Mouse (Mus musculus) CD4-positive, CD25-positive, alpha-beta regulatory T cell, adult 4 months (primary cell): ENCODE measurements around the gene B3galt5. TPM values are rescaled to one million over a fixed set of nuclear protein-coding genes. Genes with fewer than 3 reads are reported as not detected.
"Not testable (repeated sequence)": the region's sequence is repeated elsewhere in the genome, so short reads cannot be mapped to it uniquely, and the experiment has no call there.

Experiments used
- ATAC-seq: one replicate; pipeline ENCODE4 v1.8.0; 2017
- polyA plus RNA-seq, 2 experiments: library from polyadenylated mRNA; unstranded; fragments of 100-300 nt; shearing (Covaris generic); gene quantifications; one replicate each; pipeline ENCODE4 v1.2.1; 2017

The B3galt5 gene
- polyA plus RNA-seq, 2 experiments from 2014 or later, result 2.1 to 2.7 TPM

DNA sequence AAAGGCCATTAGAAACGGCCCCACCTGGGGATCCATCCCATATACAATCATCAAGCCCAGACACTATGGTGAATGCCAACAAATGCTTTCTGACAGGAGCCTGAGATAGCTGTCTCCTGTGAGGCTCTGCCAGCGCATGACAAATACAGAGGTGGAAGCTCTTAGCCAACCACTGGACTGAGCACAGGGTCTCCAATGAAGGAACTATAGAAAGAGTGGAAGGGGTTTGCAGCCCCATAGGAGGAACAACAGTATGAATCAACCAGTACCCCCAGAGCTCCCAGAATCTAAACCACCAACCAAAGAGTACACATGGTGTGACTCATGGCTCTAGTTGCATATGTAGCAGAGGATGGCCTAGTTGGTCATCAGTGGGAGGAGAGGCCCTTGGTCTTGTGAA, 36.1 kb downstream of the B3galt5 start:
- no peak for ATAC-seq

DNA sequence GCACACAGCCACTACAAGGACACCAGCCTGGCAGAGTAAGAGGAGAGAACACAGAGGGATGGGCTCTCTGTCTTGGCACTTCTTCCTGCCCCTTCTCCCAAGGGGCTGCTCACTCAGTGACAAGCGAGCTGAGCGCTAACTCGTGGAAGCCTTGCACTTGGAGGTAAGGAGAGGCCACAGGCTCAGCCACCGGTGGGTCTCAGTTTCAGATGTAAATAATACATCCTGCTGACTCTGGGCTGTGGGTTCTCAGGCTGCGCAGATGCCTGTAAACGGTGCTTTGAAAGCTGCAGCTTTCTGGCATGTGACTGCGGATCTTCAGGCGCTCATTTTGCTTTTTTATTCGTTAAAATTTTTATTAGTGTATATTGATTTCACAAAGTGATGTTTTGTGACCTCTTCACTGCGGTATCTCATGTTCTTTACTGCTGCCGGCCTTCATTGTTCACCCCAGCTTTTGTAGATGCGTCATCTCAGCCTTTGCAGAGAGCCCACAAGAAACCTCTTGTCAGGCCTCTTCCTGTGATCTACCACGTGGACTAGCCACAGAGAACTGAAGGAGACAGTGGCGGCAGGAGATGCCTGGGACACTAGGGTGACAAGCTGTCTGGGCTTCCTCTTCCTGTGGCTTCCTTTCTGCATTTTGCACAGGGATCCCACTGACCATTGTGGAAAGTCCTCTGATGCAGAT, 37.5 kb downstream of the B3galt5 start:
- ATAC-seq, result peak; percentile 93

DNA sequence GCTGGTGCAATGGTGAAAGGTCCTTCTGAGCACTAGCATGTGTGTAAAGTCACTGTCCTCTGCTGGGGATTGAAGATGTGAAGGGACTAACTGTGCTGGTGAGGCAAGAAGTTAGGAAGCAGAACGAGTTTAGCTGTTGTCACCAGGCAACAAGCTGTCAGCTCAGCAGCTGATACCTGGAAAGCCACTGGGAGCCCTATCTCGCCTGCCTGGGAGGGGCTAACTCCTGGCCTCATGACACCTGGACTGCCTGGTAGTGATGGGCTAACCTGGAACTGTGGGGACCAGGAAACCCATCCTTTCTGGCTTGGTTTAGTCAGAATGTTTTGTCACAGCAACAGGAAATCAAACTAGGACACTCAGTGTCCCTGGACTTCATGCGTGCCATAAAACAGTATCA, 41.0 kb downstream of the B3galt5 start:
- no peak for ATAC-seq

DNA sequence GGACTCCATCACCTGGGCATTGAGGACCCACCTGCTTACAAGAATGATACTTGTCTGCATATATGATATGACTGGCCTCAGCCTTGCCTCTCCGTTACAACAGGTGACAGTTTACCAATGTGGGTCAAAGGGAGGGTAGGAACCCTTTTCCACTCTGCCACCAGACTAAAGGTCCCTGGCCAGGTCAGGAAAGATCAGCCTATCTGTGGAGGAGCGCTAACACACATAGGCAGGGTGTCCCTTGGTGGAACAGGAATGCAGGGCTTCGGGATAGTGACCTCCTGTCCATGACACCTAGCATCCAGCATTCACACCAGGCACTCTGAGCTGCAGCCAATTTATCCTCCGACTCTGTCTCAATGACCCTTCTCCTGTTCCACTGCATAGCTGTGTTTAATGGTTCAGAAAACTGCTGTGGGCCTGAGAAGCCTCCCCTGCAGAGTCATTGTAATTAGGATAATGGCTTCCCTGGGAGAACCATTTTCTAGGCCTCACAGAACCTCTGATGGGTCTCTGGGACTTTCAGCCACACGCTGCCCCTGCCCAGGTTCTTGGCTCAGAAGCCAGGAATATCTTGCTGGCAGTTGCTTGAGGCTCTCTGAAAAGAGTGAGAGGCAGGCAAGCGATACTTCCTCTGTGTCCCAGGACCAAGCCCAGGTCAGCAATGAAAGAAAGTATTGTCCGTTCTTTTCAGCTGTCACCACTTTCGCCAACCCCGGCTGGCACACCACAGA, 43.1 kb downstream of the B3galt5 start:
- ATAC-seq, result no peak

DNA sequence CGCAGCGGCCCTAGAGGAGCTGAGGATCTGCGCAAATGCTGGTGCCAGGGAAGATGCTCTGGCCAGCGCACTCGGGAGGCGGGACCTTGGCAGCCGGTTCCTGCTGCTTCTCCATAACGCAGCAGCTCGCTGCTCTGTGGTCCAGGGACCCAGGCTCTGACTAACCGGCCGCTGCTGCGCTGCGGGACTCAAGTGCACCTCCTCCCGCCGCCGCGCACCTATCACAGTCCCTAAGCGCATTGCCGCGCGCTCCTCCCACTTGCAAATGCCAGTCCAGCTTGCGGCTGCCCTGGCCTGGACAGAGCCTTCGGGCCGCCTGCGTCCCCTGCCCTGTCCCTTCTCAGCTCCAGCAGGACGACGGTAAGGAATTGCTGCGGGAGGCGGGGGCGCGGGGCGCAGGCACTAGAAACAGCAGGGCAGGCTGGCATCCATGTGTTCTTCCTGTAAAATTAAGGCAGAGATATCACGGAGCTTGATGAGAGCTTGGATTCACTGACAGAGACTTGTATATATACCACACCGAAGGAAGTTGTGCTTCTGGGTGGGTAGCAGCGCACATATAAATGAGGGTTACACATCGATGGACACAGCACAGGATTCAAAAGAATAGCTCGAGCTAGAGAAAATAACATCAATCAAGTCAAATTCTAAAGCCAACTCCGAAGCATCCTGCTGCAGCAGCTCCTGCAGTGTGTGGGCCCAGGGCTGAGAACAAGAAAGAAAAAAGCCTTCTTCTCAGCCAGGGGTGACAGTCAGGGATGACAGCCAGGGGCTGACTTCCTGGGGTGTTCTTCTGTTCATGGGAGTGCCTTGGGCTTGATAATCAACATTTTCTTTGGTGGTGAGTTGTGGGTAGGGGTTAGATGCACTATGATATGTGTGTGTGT, 45.4 kb downstream of the B3galt5 start:
- no peak for ATAC-seq

DNA sequence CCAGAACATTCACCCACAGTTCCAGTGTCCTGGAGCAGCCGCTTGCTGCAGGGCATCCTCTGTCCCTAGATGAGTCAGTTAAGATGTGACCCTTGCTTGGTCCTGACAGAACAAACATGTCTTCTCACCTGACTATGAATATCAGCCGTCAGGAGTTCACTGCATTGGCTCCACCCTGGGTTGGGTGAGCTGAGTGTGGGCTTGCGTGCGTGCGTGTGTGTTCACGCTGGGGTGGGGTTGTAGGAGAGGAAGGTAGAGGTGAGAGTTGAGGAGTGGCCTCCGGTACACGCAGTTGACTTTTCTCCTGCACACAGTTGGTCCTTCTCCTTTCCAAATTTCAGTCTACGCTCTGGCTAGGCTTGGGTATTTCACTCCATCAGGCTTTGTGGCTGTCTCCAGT, 47.0 kb downstream of the B3galt5 start:
- ATAC-seq, result no peak

DNA sequence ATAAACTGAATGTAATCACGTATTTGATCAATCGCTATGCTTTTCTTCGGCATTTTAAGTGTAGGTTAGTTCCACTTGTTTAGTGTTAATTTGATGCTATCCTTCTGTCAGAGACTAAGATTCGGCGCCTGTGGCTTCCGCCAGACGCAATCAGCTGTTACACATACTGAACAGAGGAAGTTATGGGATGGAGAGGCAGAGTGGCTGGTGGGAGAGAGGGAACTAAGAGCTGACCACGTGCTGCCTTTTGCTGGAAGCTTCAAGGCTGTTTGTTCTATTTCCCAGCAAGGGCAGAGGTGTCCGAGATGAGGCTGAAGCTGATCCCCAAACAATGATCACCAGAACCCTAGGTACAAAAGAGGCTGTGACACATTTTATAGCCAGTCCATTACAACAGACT, 56.3 kb downstream of the B3galt5 start:
- no peak for ATAC-seq

DNA sequence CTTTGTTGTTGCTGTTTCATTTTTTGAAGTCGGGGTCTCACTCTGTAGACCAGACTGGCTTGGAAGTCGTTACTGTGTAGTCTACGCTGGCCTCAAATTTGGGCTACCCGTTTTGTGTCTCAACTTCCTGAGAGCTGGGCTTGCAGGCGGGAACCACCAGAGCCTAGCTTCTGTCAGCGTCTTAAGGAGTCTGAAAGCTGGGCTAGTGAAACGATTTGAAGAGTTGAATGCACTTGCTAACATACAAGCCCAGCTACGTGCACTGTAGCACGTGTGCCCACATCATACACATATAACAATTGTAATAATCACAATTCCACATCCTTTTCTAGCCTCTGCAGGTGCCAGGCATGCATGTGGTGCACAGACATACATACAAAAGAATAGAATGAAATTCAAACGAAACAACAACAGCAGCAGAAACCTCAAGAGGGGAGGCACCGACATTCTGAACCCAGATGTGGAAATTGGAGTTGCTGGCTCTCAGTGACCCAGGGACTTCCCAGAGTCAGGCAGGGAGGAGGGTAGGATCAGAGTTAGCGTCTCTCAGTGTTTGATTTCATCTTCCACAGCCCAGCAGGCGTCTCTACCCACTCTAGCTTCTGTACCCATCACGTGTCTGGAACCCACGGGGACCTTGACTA, 57.1 kb downstream of the B3galt5 start:
- peak; percentile 70 for ATAC-seq

DNA sequence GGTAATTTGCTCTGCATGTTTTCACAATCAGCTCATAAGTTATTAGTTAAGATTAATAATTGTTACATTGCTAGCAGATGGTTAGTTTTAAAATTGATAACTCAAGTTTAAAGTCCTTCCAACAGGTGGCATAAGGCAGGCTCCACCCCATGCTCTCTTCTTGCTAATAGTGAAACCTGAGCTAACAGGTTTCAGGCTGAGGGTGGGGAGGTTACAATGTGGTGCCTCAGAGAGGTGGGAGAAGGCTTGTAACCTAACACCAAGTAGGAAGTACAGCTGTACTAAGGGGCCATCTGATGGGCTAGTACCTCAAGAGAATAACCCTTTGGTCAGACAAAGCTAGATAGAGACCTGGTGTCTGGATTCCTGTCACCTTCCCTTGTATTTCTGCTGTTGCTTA, 62.5 kb downstream of the B3galt5 start:
- ATAC-seq, result no peak

DNA sequence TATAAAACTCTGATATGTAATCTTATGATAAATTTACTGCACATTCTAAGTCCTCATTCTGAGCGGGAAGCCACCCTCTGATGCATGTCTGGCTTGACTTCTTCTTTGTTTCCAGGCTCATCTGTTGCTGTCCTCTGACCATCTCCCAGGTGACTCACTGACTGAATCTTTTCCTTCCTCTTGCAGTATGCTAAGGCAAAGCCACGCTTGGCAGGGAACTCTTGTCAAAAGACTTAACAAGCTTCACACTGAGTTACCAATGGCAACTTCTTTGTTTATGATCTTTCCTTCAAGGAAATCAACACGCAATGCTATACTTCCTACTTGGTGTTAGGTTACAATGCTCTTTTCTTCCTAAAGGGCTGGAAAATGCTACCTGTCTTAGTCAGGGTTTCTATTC, 63.0 kb downstream of the B3galt5 start:
- ATAC-seq, result no peak

DNA sequence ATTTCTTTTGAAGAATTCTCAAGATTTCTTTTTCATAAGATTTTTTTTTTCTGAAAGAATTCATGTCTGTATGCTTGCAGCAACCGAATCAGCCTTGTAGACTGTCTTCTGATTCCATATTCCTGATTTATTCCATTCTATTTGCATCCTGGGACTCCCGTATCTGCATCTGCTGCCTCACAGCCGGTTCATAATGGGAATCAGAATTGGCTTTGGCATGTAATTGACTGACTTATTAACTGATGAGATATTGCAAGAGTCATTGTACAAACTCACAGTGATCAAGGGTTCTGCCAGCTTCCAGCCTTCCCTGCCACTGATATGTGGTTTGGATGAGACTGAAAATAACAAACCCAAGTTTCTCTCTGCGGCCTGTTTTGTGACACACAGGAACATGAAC, 67.8 kb downstream of the B3galt5 start:
- ATAC-seq, result no peak

DNA sequence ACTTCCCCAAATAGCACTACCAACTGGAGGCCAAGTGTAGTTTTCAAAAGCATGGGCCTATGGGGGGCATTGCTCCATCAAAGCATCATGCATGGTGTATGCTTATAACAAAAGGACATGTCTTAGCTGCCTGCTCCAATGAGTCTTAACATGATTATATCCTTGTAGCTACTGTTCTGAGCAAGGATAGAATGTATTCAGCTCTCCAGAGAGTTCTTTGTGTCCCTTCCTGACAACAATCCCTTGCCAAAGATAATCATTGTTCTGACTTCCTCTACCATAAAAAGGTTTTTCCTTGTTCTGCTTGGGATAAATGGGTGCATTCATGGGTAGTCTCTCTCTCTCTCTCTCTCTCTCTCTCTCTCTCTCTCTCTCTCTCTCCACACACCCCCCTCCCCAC, 68.8 kb downstream of the B3galt5 start:
- no peak for ATAC-seq

DNA sequence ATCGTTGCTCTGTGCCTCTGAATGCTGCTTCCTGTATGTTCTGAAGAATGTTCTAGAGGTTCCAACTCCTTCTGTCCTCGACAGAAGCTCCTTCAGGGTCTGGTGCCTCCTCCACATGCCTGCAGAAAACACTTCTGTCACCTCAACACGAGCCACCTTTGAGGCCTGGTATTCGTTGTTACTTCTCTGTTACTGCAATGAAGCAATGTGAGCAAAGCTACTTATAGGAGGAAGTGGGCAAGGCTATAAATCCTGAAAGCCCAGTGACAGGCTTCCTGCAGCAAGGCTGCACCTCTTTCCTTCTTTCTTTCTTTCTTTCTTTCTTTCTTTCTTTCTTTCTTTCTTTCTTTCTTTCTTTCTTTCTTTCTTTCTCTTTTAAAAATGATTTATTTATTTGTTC, 71.3 kb downstream of the B3galt5 start:
- ATAC-seq, result no peak

DNA sequence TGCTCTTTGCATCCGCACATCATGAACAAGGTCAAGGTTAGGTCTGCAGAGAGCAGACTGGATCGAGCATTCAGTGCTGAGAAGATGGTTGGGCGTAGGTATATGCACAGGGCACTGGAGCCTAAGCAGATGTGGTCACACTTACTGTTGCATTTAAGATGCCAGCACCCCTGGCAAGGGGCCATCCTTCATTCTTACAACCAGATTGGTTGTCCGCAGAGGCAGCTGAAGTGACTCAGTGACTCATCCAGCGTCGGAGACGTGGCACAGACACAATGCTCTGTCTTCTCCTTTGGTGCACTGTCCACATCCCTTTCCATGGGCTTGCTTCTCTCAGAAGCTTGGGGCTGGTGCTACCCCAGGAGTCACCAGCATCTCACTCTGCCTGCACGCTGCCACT, 82.2 kb downstream of the B3galt5 start:
- no peak for ATAC-seq

DNA sequence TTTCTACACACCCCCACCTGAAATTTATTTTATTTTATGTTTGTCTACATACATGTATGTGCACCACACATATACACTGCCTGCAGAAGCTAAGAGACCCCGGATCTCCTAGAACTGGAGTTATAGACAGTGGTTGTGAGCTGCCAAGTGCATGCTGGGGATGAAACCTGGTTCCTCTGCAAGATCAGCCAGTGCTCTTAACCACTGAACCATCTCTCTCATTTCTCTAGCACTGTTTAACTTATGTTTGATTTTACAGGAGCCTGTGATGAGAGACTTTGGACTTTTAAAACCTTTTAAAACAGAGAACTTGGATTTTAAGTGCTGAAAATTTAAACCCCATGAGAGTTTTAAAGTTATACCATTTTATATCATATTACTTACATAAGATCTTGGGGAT, 87.1 kb downstream of the B3galt5 start:
- no peak for ATAC-seq

DNA sequence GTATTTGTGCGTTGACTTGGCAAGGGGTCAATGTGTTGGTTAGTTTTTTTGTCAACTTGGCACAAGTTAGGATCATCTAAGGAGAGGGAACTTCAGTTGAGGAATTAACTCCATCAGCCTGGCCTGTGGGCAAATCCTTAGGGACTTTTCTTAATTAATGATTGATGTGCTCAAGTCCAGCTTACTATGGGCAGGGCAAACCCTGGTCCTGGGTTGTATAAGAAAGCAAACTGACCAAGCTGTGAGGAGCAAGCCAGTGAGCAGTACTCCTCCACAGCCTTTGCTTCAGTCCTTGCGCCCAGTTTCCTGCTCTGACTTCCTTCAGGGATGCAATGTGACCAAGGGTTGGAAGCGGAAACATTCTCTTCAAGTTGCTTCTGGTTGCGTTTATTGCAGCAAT, 87.6 kb downstream of the B3galt5 start:
- no peak for ATAC-seq

DNA sequence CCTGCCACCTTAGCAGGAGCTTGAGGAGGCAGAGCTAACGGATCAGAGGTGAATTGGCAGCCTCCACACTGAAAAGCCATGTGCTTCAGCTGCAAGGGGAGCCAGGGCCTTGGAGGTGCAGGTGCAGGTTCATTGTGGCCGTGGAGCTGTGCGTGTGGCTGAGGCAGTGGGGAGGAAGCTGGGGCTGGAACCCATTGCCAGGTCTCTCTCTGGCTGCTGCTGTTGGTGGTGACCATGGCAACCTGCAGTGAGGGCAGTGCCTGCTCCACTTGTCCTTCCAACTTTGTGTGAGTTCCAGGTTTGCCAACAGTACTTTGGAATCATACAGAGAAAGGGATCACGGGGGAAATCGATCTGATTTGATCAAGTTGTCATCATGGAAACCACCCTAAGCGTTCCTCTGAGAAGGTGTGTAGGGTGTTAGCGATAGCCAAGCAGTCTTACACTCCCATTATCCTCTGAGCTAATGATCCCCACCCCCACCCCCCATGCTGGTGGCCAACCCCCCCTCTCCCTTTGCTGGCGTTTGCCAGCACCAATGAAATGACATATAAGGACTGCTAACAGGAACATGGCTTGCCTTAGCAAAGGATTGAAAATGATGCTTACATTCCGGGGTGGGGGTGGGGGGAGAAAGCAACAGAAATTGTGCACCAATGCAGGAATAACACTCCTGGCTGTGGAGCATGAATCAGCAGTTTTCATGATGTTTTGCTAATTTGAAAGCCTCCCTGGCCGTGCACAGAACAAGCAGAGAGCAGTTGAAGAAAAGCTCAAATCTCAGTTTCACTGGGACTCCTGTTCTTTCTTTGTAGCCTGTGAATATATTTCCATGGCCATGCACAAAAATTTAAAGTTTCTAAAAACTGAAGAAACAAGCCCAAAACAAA, 90.8 kb downstream of the B3galt5 start:
- no peak for ATAC-seq

DNA sequence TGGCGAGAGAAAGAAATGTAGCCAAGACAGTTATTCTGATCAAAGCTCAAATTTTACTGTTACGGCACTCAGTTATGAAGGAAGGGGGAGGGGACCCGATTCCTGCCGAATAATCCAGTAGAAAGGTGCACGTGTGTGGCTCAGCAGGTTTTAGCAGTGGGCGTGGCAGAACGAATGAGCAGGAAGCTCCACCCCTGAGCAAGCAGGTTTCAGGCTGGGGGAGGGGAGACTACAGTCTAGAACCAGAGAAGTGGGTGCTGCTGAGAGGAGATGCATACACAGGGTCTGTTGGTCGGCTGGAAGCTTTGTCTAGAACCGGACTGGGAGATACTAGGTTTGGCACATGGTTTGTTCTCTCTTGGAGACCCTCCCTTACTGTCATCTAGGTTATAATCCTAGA, 91.7 kb downstream of the B3galt5 start:
- ATAC-seq, result not testable (repeated sequence)

DNA sequence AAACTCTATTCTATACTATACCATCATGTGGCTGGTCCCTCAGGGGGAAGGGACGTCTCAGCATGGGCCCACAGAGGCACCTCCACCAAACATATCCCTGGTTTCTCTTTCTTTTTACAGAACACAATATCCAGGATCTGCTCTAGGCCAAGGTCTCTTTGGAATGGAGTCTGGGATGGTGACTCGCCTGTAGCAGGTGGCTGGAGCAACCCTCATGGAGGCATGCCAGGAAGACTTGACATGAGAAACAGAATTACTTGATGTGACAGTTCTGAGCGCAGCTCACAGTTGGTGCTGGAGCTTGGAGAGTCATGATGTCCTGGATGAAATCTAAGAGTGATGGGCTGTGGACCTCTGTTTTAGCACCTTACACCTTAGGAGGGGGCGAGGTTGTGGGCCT, 104.0 kb downstream of the B3galt5 start:
- ATAC-seq, result no peak

DNA sequence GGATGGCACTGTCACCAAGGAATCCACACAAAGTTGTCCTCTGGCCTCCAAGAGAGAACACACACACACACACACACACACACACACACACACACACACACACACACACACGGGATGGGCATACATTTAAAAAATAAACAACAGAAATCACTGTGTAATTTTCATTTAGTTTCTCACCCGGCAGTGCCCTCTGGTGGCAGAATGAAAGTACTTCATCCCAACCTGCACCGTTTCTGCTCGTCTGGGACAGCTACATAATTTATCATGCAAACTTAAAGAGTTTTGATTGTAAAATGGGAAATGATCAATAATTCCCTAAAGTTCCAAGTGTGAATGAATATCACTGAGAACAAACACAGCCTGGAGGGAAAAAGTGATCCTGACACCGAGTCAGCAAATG, 105.7 kb downstream of the B3galt5 start:
- ATAC-seq, result peak; percentile 53

DNA sequence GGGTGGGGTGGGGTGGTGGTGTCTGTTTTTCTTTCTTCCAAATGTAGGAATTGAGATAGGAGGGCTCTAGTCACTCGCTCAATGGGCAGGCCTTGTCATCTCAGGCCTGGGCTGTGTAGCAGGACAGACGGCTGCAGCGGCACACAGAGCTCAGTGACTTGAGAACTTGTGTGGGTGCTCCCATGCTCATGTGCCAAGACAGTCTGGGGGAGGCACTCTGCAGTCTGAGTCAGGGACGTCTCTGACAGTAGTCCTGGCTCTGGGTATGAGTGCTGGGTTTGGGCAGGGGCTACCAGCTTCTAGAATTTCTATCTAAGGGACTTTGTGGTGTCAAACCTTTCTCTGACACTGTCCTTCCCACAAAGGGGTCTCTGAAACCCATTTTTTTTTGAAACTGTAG, 106.3 kb downstream of the B3galt5 start:
- ATAC-seq, result no peak

DNA sequence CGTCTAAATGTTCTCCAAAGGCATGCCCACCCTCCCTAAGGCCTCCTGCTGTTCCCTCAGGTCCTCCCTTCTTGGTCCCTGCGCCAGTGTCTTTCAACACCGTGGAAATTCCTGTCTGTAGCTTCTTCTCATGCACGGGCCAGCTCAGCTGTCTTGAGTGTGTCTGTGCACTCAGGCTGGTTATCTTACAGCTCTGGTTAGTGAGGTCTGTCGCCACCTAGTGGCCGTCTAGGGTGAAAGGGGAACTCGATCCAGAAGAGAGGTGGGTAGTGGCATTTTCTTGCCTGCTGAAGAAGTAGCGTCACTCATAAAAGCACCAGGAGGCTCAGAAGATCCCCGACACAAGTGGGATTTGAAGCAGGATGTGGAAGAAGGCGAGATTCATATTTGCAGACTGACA, 109.5 kb downstream of the B3galt5 start:
- peak; percentile 90 for ATAC-seq
